Mouse (Mus musculus) limb, embryonic 15.5 days (tissue): ENCODE data around the gene Sphk2. TPM values are rescaled to one million over a fixed set of nuclear protein-coding genes. Genes with fewer than 3 reads are reported as not detected.

ENCODE experiments used
- ATAC-seq: fragments of 200-750 bp; cut with Nextera tagmentation; 2 replicates; pipeline ENCODE4 v1.8.0; 2017; ENCODE audit warnings: low read depth, moderate TSS enrichment; ENCODE audit not compliant: insufficient number of reproducible peaks, low FRiP score, low TSS enrichment
- H3K27ac ChIP-seq: fragments of 300-500 bp; sonication (generic); 2 replicates; pipeline ENCODE4 v1.5.1; 2015; ENCODE audit warnings: moderate library complexity, mild to moderate bottlenecking, inconsistent platforms
- H3K27me3 ChIP-seq: fragments of 300-500 bp; sonication (generic); 2 replicates; pipeline ENCODE4 v1.6.1; 2015; ENCODE audit warnings: inconsistent platforms
- H3K36me3 ChIP-seq: fragments of 300-500 bp; sonication (generic); 2 replicates; pipeline ENCODE4 v1.6.1; 2015; ENCODE audit warnings: inconsistent platforms
- H3K4me1 ChIP-seq: fragments of 300-500 bp; sonication (generic); 2 replicates; pipeline ENCODE4 v1.6.1; 2015; ENCODE audit warnings: inconsistent platforms
- H3K4me2 ChIP-seq: fragments of 300-500 bp; sonication (generic); 2 replicates; pipeline ENCODE4 v1.6.1; 2015; ENCODE audit warnings: mild to moderate bottlenecking, inconsistent platforms
- H3K4me3 ChIP-seq: fragments of 300-500 bp; sonication (generic); 2 replicates; pipeline ENCODE4 v1.5.1; 2015; ENCODE audit warnings: mild to moderate bottlenecking, inconsistent platforms
- H3K9ac ChIP-seq: fragments of 300-500 bp; sonication (generic); 2 replicates; pipeline ENCODE4 v1.6.1; 2015; ENCODE audit warnings: inconsistent platforms
- H3K9me3 ChIP-seq: fragments of 300-500 bp; sonication (generic); 2 replicates; pipeline ENCODE4 v1.6.1; 2016; ENCODE audit warnings: inconsistent platforms
- WGBS: fragments of 180-500 bp; shearing (Covaris S2); methylation state at CpG from one replicate; pipeline ENCODE4 v1.1.7; 2015; 5-methylcytosine and 5-hydroxymethylcytosine counted together
- polyA plus RNA-seq: library from polyadenylated mRNA; unstranded; fragments of >200 nt; fragmentation: Nextera tagmentation; extraction: Ambion mirVana; gene quantifications from 2 replicates; pipeline ENCODE4 v1.2.1, GENCODE M21; 2015

Gene Sphk2
- polyA plus RNA-seq, 1 experiment from 2014 or later, result 38.5 TPM

- WGBS, result 24% methylated on average over 13 of the region's 13 CpGs
- no peak overlapping the region for H3K9ac ChIP-seq
- peak overlapping the region; percentile 91; the same call in 1 of the 2 replicates for H3K27ac ChIP-seq
- H3K27me3 ChIP-seq, result no peaks in the 10 kb centered on the region
- H3K4me3 ChIP-seq, result peak overlapping the region; percentile 63; the same call in 1 of the 2 replicates
- H3K9me3 ChIP-seq, result no peaks in the 10 kb centered on the region
- peak overlapping the region; percentile 98 for H3K4me2 ChIP-seq
- H3K4me1 ChIP-seq, result peaks cover 56% of the 10 kb centered on the region
- ATAC-seq, result no peak
- peaks cover 40% of the 10 kb centered on the region for H3K36me3 ChIP-seq
Measured at GRCm38 (mm10) chr7:45708221-45708761, 9.5 kb downstream of the Sphk2 start.

GRCm38 (mm10) chr7:45707375-45707967 lies 10.3 kb downstream of the Sphk2 start:
- Histone ChIP-seq H3K4me1 (peaks cover 51% of the 10 kb centered on the region), H3K4me2 (peak overlapping the region; percentile 98), H3K4me3 (peak overlapping the region; percentile 63), H3K9me3 (no peaks in the 10 kb centered on the region), H3K27me3 (no peaks in the 10 kb centered on the region), H3K27ac (peak overlapping the region; percentile 91), H3K36me3 (peaks cover 32% of the 10 kb centered on the region), H3K9ac (no peak overlapping the region)
- no peak for ATAC-seq
- under 1% methylated on average over 27 of the region's 27 CpGs for WGBS

- ATAC-seq, result no peak
- Histone ChIP-seq H3K4me3 (peak overlapping the region; percentile 63), H3K4me2 (peak overlapping the region; percentile 98), H3K9me3 (no peaks in the 10 kb centered on the region), H3K27me3 (no peaks in the 10 kb centered on the region), H3K27ac (peak overlapping the region; percentile 91), H3K9ac (peak overlapping the region; percentile 75), H3K36me3 (peaks cover 25% of the 10 kb centered on the region), H3K4me1 (peaks cover 48% of the 10 kb centered on the region)
- 1% methylated on average over 39 of the region's 45 CpGs for WGBS
Measured at GRCm38 (mm10) chr7:45706721-45707241, 11.0 kb downstream of the Sphk2 start.

GRCm38 (mm10) chr7:45705873-45706281 lies 11.9 kb downstream of the Sphk2 start:
- no peak for ATAC-seq
- H3K4me3 ChIP-seq, result peak overlapping the region; percentile 63
- H3K9ac ChIP-seq, result peak overlapping the region; percentile 75
- 3% methylated on average over 7 of the region's 7 CpGs for WGBS
- H3K27ac ChIP-seq, result peak overlapping the region; percentile 91
- no peaks in the 10 kb centered on the region for H3K9me3 ChIP-seq
- H3K36me3 ChIP-seq, result peaks cover 16% of the 10 kb centered on the region
- H3K4me2 ChIP-seq, result peak overlapping the region; percentile 98
- no peaks in the 10 kb centered on the region for H3K27me3 ChIP-seq
- peaks cover 55% of the 10 kb centered on the region for H3K4me1 ChIP-seq

GRCm38 (mm10) chr7:45705443-45705864 lies 12.3 kb downstream of the Sphk2 start:
- H3K36me3 ChIP-seq, result peaks cover 12% of the 10 kb centered on the region
- 0% methylated on average over 21 of the region's 21 CpGs for WGBS
- peak overlapping the region; percentile 98 for H3K4me2 ChIP-seq
- peak overlapping the region; percentile 75; the same call in 1 of the 2 replicates for H3K9ac ChIP-seq
- H3K9me3 ChIP-seq, result no peaks in the 10 kb centered on the region
- H3K27me3 ChIP-seq, result peaks cover 2% of the 10 kb centered on the region
- no peak for ATAC-seq
- H3K4me1 ChIP-seq, result peaks cover 58% of the 10 kb centered on the region
- peak overlapping the region; percentile 91 for H3K27ac ChIP-seq
- peak overlapping the region; percentile 63 for H3K4me3 ChIP-seq

GRCm38 (mm10) chr7:45704730-45705442 lies 12.9 kb downstream of the Sphk2 start, which contains the start of gene Dbp:
Gene Dbp (plus strand): TSS chr7:45705088.
- Histone ChIP-seq H3K27me3 (peaks cover 8% of the 10 kb centered on the region), H3K27ac (peak within 1 kb of the TSS; percentile 91), H3K9ac (peak within 1 kb of the TSS; percentile 75), H3K36me3 (peaks cover 7% of the 10 kb centered on the region), H3K9me3 (no peaks in the 10 kb centered on the region), H3K4me1 (peaks cover 63% of the 10 kb centered on the region), H3K4me2 (peak within 1 kb of the TSS; percentile 98), H3K4me3 (peak within 1 kb of the TSS; percentile 63)
- WGBS, result under 1% methylated on average over 36 of the region's 36 CpGs
- ATAC-seq, result peak; percentile 93

GRCm38 (mm10) chr7:45704046-45704559 lies 13.7 kb downstream of the Sphk2 start:
- Histone ChIP-seq H3K9me3 (no peaks in the 10 kb centered on the region), H3K36me3 (no peaks in the 10 kb centered on the region), H3K4me3 (peak overlapping the region; percentile 63), H3K27ac (peak overlapping the region; percentile 85), H3K4me2 (peak overlapping the region; percentile 98), H3K9ac (no peak overlapping the region), H3K27me3 (peaks cover 16% of the 10 kb centered on the region), H3K4me1 (peaks cover 71% of the 10 kb centered on the region)
- peak; percentile 30; the same call in 1 of the 2 replicates for ATAC-seq
- under 1% methylated on average over 13 of the region's 13 CpGs for WGBS

- H3K4me1 ChIP-seq, result peaks cover 66% of the 10 kb centered on the region
- peak overlapping the region; percentile 98 for H3K4me2 ChIP-seq
- 38% methylated on average over 12 of the region's 12 CpGs for WGBS
- no peaks in the 10 kb centered on the region for H3K36me3 ChIP-seq
- no peak overlapping the region for H3K9ac ChIP-seq
- H3K27me3 ChIP-seq, result peaks cover 21% of the 10 kb centered on the region
- no peaks in the 10 kb centered on the region for H3K9me3 ChIP-seq
- peak overlapping the region; percentile 85 for H3K27ac ChIP-seq
- no peak for ATAC-seq
- peak overlapping the region; percentile 63 for H3K4me3 ChIP-seq
Measured at GRCm38 (mm10) chr7:45703521-45704033, 14.2 kb downstream of the Sphk2 start.

GRCm38 (mm10) chr7:45702809-45703520 lies 14.8 kb downstream of the Sphk2 start:
- H3K9ac ChIP-seq, result no peak overlapping the region
- peaks cover 24% of the 10 kb centered on the region for H3K27me3 ChIP-seq
- no peaks in the 10 kb centered on the region for H3K36me3 ChIP-seq
- no peaks in the 10 kb centered on the region for H3K9me3 ChIP-seq
- no peak for ATAC-seq
- H3K27ac ChIP-seq, result no peak overlapping the region
- H3K4me2 ChIP-seq, result no peak overlapping the region
- peaks cover 60% of the 10 kb centered on the region for H3K4me1 ChIP-seq
- no peak overlapping the region for H3K4me3 ChIP-seq
- 89% methylated on average over 17 of the region's 17 CpGs for WGBS

GRCm38 (mm10) chr7:45702316-45702715 lies 15.5 kb downstream of the Sphk2 start:
- 87% methylated on average over 11 of the region's 11 CpGs for WGBS
- Histone ChIP-seq H3K36me3 (no peaks in the 10 kb centered on the region), H3K4me1 (peaks cover 53% of the 10 kb centered on the region), H3K27me3 (peaks cover 24% of the 10 kb centered on the region), H3K9me3 (no peaks in the 10 kb centered on the region), H3K9ac (no peak overlapping the region), H3K4me2 (no peak overlapping the region), H3K27ac (no peak overlapping the region), H3K4me3 (no peak overlapping the region)
- ATAC-seq, result no peak

GRCm38 (mm10) chr7:45701607-45702006 lies 16.2 kb downstream of the Sphk2 start:
- Histone ChIP-seq H3K4me2 (peak overlapping the region; percentile 92; the same call in 1 of the 2 replicates), H3K27ac (no peak overlapping the region), H3K9ac (no peak overlapping the region), H3K9me3 (no peaks in the 10 kb centered on the region), H3K4me3 (0 out of 2 replicates have a peak overlapping the region, but pooled peaks have one; percentile 47), H3K4me1 (peaks cover 46% of the 10 kb centered on the region), H3K36me3 (no peaks in the 10 kb centered on the region), H3K27me3 (peaks cover 24% of the 10 kb centered on the region)
- no peak for ATAC-seq
- WGBS, result 87% methylated on average over 11 of the region's 11 CpGs
